Mouse (Mus musculus) naive thymus-derived CD4-positive, alpha-beta T cell, adult 5 months (primary cell): ENCODE data around the gene Gm3164. TPM values are rescaled to one million over a fixed set of nuclear protein-coding genes. Genes with fewer than 3 reads are reported as not detected.

ENCODE experiments used
- polyA plus RNA-seq: library from polyadenylated mRNA; unstranded; fragments of 100-300 nt; shearing (Covaris generic); gene quantifications from one replicate; pipeline ENCODE4 v1.2.1, GENCODE M21; 2017

The Gm3164 gene
- not detected for polyA plus RNA-seq

GRCm38 (mm10) chr14:4414965-4415835 lies at the start of gene Gm3164:
TSS of gene Gm3164 (plus strand) at chr14:4415448.

DNA sequence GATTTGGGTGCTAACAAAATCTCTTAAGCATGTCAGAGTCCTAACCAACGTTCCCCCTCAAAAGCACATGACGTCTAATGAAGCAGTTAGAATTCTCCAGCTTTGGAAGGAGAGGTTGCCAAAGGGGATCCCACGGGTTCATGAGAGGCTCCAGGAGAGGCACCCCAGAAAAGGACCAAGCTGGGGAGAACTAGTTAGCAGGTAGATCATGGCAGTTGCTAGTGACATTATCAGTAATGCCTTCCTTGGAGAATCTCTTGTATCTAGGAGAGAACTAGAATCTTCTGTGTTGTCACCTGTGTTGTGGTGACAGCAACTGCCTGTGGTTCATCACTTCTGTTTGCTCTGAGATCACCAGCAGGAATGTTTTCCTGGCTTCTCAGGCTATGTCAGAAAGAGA lies 18.0 kb upstream of the Gm3164 start, which contains the start of gene Gm3159:
Gm3159 (plus strand) TSS at position 301 of the 400 bp plus-strand sequence.

DNA sequence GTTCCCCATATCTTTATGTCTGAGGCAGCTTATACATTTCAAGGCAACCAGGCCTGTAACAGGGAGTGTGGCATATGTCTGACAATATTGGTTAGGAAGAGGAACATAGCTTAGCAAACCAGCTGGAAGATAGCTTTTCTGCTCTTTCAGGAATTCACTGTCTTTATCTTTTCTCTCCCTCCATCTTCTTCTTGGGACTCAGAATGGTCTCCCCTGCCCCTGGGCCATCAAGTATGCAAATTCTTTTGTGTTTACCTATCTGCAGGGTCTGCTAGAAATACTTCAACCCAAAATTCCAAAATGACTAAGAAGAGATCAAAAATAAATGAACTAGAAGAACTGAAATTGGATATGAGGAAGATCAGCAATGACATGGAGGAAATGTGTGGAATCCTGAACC lies 15.4 kb downstream of the Gm3164 start, which contains the start of gene Gm3173:
Gm3173 (plus strand) TSS at position 301 of the 400 bp plus-strand sequence.

GRCm38 (mm10) chr14:4481445-4481844 lies 66.2 kb downstream of the Gm3164 start, which contains the start of gene Gm3182:
TSS of gene Gm3182 (plus strand) at chr14:4481745.

Other genes starting within 250 kb of the Gm3164 start
- gene Gm2974, start 232.9 kb upstream of the Gm3164 start, polyA plus RNA-seq = not detected
- gene Gm3138, start 165.8 kb upstream of the Gm3164 start, polyA plus RNA-seq = not detected
- not detected for gene Gm3149, start 98.2 kb upstream of the Gm3164 start, polyA plus RNA-seq
- not detected for gene 2610042L04Rik, start 80.7 kb upstream of the Gm3164 start, polyA plus RNA-seq
- not detected for gene Gm3159, start 17.9 kb upstream of the Gm3164 start, polyA plus RNA-seq
- gene Gm3173, start 15.5 kb downstream of the Gm3164 start, polyA plus RNA-seq = not detected
- not detected for gene Gm3182, start 66.3 kb downstream of the Gm3164 start, polyA plus RNA-seq
- not detected for gene Gm3047, start 140.0 kb downstream of the Gm3164 start, polyA plus RNA-seq
- not detected for gene Gm8159, start 216.9 kb downstream of the Gm3164 start, polyA plus RNA-seq
- gene Gm3239, start 248.7 kb downstream of the Gm3164 start, polyA plus RNA-seq = not detected